Mouse (Mus musculus) small intestine, adult 2 months (tissue): Measurements from ENCODE around the gene Nkx2-1. TPM values are rescaled to one million over a fixed set of nuclear protein-coding genes. Genes with fewer than 3 reads are reported as not detected.
A peak's percentile ranks its signal among the peaks of the same experiment; 100 is the strongest.

ENCODE experiments used
- H3K27ac ChIP-seq: fragments of 200-500 bp; 2 replicates; pipeline ENCODE4 v1.5.1; 2012; ENCODE audit warnings: low read depth, low read length, control low read depth, inconsistent platforms; ENCODE audit not compliant: insufficient read depth
- H3K27me3 ChIP-seq: fragments of 200-500 bp; 2 replicates; pipeline ENCODE4 v1.6.1; 2012; ENCODE audit warnings: mild to moderate bottlenecking, moderate library complexity, low read length, inconsistent platforms; ENCODE audit not compliant: control insufficient read depth, insufficient read depth
- H3K36me3 ChIP-seq: fragments of 200-500 bp; 2 replicates; pipeline ENCODE4 v1.6.1; 2012; ENCODE audit warnings: mild to moderate bottlenecking, low read length, control low read depth, inconsistent platforms; ENCODE audit not compliant: control insufficient read depth, insufficient read depth
- H3K4me1 ChIP-seq: fragments of 200-500 bp; 2 replicates; pipeline ENCODE4 v1.6.1; 2012; ENCODE audit warnings: low read length, inconsistent platforms, mixed read lengths; ENCODE audit not compliant: control insufficient read depth, insufficient read depth, insufficient read length
- H3K4me3 ChIP-seq: fragments of 200-500 bp; 2 replicates; pipeline ENCODE4 v1.5.1; 2012; ENCODE audit warnings: low read depth, mild to moderate bottlenecking, control low read depth, inconsistent platforms, low read length, moderate library complexity
- CTCF ChIP-seq: fragments of 200-500 bp; IDR thresholded peaks from 2 replicates; pipeline ENCODE4 v1.5.1; 2012; ENCODE audit warnings: low read depth, mild to moderate bottlenecking, control low read depth, inconsistent platforms, low read length, moderate library complexity, mixed read lengths; ENCODE audit not compliant: insufficient replicate concordance, insufficient read length; ENCODE audit errors: extremely low read depth
- POLR2A ChIP-seq: fragments of 200-500 bp; IDR thresholded peaks from 2 replicates; pipeline ENCODE4 v1.6.1; 2012; ENCODE audit warnings: low read depth, mild to moderate bottlenecking, control low read depth, inconsistent platforms, low read length, moderate library complexity
- WGBS: fragments of 180-500 bp; shearing (Covaris S2); methylation state at CpG from one replicate; pipeline ENCODE4 v1.1.7; 2018; 5-methylcytosine and 5-hydroxymethylcytosine counted together
- polyA plus RNA-seq: library from polyadenylated mRNA; depleted of rRNA; stranded (reverse); fragments of >200 nt; gene quantifications from 2 replicates; pipeline ENCODE4 v1.2.3, GENCODE M21; 2012; rRNA removed

Gene Nkx2-1
- polyA plus RNA-seq, result not detected in 2 replicates

GRCm38 (mm10) chr12:56536884-56537265, at the start of gene Nkx2-1:
Nkx2-1 (minus strand) TSS chr12:56536908.
- no peak within 1 kb of the TSS for H3K4me3 ChIP-seq
- no peaks in the 10 kb centered on the region for H3K36me3 ChIP-seq
- no peaks in the 10 kb centered on the region for H3K4me1 ChIP-seq
- TF ChIP-seq POLR2A (no peak), CTCF (no peak)
- peaks cover 61% of the 10 kb centered on the region for H3K27me3 ChIP-seq
- WGBS, result 5% methylated on average over 11 of the region's 11 CpGs
- H3K27ac ChIP-seq, result no peak within 1 kb of the TSS

GRCm38 (mm10) chr12:56541068-56541467, 4.4 kb upstream of the Nkx2-1 start:
- no peak for TF ChIP-seq POLR2A
- peak; percentile 69; the same call in 1 of the 2 replicates for TF ChIP-seq CTCF
- 3% methylated on average over 14 of the region's 14 CpGs for WGBS
- no peaks in the 10 kb centered on the region for H3K4me1 ChIP-seq
- no peak overlapping the region for H3K27ac ChIP-seq
- H3K4me3 ChIP-seq, result no peak overlapping the region
- peaks cover 33% of the 10 kb centered on the region for H3K27me3 ChIP-seq
- H3K36me3 ChIP-seq, result no peaks in the 10 kb centered on the region

DNA sequence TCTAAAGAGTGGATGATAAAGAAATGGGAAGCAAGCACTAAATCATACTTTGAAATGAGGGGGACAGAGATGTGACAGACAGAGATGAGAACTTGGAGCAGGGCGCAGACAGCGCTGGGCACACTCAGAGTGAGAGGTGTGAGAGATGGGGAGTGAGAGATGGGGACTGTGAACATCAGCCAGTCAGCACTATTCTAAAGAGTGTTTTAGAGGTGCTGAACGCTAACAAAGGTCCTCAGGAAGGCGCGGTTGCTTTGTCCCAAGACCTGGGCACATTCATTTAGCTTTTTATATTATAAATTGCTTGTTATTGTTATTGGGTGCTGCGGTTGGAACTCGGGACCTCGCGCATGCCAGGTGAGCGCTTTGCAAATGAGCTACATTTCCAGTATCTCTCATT, 3.9 kb upstream of the Nkx2-1 start:
- Histone ChIP-seq H3K36me3 (no peaks in the 10 kb centered on the region), H3K27me3 (peaks cover 37% of the 10 kb centered on the region), H3K4me3 (no peak overlapping the region), H3K4me1 (no peaks in the 10 kb centered on the region), H3K27ac (no peak overlapping the region)
- TF ChIP-seq POLR2A, result no peak
- TF ChIP-seq CTCF, result no peak
- 6% methylated on average over 10 of the region's 10 CpGs for WGBS

- Histone ChIP-seq H3K36me3 (no peaks in the 10 kb centered on the region), H3K4me1 (no peaks in the 10 kb centered on the region), H3K27me3 (peaks cover 51% of the 10 kb centered on the region), H3K4me3 (no peak overlapping the region), H3K27ac (no peak overlapping the region)
- TF ChIP-seq POLR2A, result no peak
- TF ChIP-seq CTCF, result no peak
- WGBS, result 2% methylated on average over 3 of the region's 3 CpGs
These were observed 1.9 kb upstream of the Nkx2-1 start for GRCm38 (mm10) chr12:56538601-56539000.

DNA sequence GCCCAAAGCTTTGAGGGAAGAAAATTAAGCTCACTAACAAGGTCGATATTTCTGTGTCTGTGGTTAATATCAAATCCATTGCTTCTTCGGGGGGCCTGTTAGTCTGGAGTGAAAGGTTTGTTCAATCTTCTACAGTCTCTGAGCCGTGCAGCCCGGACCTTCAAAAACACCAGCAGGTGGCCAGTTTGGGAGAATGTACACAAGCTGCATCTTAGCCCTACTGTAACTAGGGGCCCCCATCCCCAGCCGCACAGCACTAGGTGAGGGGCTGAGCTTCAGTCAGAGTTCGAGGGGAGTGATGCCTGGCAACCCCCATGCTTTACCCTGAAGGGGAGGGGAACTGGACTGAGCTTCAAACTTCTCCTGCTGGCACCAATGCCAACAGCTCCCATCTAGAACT, 1.2 kb upstream of the Nkx2-1 start:
- Histone ChIP-seq H3K4me1 (no peaks in the 10 kb centered on the region), H3K36me3 (no peaks in the 10 kb centered on the region), H3K27me3 (peaks cover 58% of the 10 kb centered on the region), H3K4me3 (no peak overlapping the region), H3K27ac (no peak overlapping the region)
- WGBS, result 2% methylated on average over 6 of the region's 6 CpGs
- no peak for TF ChIP-seq POLR2A
- TF ChIP-seq CTCF, result no peak

GRCm38 (mm10) chr12:56537342-56537741, 634 bp upstream of the Nkx2-1 start:
- Histone ChIP-seq H3K4me3 (no peak overlapping the region), H3K27ac (no peak overlapping the region), H3K36me3 (no peaks in the 10 kb centered on the region), H3K4me1 (no peaks in the 10 kb centered on the region), H3K27me3 (peaks cover 61% of the 10 kb centered on the region)
- WGBS, result 3% methylated on average over 19 of the region's 19 CpGs
- TF ChIP-seq CTCF (no peak), POLR2A (no peak)

DNA sequence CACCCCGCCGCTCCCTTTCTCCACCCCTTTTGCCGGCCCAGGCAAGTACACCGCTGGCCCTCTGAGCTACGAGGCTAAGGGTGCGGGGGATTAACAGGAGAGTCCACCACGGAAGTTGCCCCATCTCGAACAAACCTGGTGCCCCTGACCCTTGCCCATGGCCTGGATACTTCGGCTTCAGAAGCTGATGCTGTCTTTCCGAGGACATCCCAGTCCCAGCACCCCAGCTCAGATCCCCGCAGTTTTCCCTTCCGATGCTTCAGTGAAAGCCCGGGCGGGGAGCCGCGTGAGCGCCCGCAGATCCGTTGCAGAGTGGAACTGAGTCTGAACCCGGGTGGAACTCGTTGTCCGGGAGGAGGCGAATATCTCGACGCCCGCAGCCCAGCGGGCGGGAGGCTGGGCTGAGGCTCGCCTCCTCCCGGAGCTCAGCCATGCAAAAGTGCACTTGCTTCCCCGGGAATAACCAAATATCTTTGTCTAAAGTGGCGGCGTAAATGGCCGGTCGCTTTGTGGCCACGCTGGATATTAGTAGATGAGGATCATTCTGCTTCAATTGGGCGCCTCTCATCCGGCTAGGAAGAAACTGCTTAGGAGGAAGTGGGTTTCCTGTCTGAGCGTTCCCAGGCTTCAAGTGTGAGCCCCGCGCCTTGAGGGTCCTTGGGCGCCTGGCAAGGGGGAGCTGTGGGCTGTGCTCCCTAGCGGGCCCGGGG, 379 bp downstream of the Nkx2-1 start:
- no peaks in the 10 kb centered on the region for H3K36me3 ChIP-seq
- H3K4me3 ChIP-seq, result no peak overlapping the region
- 3% methylated on average over 44 of the region's 44 CpGs for whole genome bisulfite sequencing
- H3K27ac ChIP-seq, result no peak overlapping the region
- TF ChIP-seq POLR2A (no peak), CTCF (no peak)
- H3K4me1 ChIP-seq, result no peaks in the 10 kb centered on the region
- H3K27me3 ChIP-seq, result peaks cover 61% of the 10 kb centered on the region
